Mouse (Mus musculus) embryo, embryonic 10 days (tissue): ENCODE data around the gene Tspan7.

ENCODE experiments used
- DNase-seq: peaks from one replicate; pipeline ENCODE4 v3.0.0-alpha.2; 2015; ENCODE audit warnings: low spot score

The Tspan7 gene

DNA sequence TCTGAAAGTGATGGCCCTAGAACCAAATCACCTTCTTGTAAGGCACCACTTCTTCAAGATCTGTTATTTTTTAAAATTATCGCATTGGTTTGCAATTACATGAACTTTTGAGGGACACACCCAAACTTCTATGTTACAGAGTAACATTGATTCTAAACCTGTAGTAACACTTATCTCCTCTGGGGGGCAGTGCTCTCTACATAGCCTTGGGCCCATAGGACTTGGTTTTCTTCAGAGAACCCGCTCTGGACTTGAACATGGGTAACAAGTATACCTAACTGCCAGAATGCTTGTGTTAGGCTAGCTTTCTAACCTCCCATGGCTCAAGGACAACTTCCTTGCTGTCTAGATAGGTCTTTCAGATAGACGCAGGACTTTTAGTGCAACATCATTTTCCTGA is 64.8 kb downstream of the Tspan7 start:
- DNase-seq, result no peak

DNA sequence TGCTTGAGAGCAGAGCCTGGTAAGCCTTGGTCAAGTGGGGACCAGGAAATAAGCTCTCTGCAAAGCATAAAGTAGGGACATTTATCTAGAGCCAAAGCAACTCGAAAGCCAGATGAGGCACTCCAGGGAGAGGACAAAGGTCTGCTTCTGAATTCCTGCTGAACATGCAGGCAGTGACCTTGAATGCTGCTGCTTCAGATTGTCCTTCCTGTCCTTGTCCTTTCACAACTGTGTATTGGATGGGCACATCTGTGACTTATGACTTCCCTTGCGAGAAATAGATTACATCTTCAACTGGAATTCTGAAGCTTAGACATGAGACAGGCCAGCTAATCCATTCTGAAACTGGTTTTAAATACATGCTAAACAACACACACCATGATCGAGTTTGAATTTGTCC is 71.9 kb downstream of the Tspan7 start:
- DNase-seq, result no peak

DNA sequence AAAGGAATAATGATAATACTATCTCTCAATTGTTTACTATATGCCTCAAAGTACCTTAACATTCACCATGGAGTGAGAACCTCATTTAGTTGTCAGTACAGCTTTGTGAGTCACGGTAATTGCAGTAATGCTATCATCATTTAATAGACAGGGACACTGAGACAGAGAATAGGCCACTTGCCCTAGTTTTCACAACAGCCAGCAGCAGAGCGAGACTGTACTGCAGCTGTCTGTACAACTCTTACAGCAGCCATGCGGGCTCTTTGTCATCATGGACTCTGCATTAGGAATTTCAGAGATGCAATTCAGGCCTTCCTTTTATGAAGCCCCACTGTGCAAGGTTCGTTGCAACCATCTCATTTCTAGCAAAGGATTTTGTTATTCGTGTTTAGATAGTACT is 72.6 kb downstream of the Tspan7 start:
- DNase-seq, result no peak

DNA sequence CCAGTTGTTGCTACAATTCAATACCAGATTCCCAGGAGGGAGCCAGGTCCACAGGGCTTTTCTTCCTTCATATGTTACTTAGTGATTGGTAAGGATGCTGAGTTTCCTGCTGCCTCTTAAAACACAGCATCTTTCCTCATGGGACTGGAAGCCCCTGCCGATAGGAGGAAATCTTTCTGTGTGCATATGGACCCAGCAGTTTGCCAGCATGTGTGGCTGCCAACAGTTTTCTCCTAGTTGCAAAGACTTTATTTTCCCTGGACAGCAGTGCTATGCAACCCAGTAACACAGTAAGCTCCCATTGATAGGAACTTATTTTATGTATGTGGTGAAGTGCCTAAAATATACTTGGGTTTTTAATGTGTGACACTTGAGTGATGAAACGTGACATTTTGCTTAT is 73.7 kb downstream of the Tspan7 start:
- DNase-seq, result no peak

DNA sequence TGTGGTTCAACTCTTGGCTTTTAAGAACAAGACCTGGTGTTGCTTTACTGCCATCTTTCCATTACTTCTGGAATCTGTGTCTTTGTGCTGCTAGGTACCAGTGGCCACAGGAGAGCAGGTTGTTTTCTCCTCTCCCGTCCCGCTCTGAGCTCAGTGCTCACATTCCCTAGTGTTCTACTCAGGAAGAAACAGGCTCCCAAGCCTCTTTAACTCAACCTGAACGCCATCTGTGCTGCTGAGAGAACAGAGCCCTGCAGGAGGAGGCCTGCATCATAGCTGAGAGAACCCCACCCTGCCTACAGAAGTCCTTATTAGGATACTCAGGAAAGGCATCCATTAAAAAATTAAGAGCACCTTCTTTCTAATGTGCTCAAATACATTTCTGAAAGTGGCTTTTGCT is 80.9 kb downstream of the Tspan7 start:
- DNase-seq, result no peak

DNA sequence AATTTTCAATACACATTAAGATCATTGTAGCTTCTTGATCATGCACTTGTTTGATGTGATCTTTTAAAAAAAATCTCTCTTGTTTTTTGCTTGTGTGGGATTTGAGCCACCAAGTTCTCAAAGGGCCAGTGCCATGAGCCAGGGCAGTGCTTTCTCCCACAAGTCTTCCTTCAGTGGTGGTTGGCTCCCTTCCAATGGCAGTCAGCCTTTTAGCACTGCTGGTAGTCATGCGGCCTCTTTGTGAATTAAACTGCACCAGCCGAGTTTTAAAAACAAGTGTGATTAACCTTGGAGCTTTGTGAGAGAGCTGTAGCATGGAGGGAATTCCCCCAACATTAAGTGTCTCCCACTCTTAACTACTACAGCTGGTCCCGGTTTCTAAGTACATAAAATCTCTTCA is 89.6 kb downstream of the Tspan7 start:
- no peak for DNase-seq

DNA sequence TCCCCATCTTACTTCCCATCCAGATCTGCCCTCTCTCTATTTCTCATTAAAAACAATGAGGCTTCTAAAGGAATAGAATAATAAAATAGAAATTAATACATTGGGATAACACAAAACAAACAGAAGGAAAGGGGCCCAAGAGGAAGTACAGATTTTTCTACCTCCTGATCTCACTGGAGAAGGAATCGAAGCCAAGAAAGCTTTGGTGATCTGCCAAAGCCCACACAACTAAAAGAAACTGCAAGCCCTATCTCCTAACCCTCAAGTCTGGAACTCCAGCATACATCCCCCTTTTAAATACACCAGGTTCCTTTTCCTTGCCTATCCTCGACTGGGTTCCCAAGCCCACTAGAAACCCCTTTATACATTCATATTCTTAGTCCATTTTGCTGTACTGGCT is 90.4 kb downstream of the Tspan7 start:
- no peak for DNase-seq

DNA sequence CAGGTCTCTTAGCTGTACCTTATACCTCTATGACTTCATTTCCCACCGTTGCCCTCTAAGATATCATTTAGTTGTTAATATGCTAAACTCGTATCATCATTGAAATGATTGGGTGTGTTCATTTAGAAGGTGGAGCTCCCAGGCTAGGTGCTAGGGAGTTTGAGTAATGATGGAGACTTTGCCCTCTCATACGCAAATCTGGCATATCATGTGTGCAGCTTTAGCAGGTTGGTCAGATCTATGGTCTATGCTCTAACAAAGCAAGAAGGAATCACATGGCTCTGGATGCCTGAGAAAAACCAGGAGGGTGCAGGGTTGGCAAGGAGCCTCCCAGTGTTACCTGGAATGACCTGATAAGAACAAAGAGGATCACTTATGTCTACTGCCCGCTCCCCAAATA is 91.4 kb downstream of the Tspan7 start:
- DNase-seq, result no peak

DNA sequence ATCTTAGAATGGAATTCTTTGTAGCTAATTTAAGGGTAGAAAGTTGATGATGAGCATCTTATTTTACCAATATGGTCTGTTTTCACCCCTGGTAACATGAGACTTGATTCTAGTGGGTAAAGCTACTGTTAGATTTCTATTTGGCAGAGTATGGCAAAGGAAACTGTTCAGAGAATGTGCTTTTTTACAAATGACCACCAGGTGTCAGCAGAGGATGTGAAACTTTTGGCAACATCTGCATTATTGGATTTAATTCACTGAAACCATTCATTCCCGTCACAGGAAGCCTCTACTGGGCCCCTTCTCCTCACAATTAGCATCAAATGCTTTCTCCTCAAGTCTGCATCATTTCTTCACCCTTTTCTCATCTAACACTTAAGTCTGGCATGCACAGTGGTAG is 92.4 kb downstream of the Tspan7 start:
- peak; percentile 58 for DNase-seq

DNA sequence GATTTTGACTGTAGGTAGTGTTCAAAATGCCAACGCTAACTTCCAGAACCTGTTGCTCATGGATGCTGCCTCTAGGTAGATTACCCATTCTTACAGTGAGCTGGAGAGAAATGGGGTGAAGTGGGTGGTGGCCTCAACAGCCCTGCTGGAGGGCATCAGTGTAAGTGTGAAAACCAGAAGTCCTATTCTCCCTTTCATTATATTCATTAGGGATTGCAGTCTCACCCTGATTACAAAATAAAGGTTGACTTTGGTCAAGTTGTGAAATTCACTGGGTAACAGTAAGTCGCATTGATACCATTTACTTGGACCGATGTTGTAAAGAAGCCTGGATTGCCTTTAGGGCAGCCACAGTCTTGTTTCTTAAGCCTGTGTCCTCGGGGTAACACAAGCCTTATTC is 97.8 kb downstream of the Tspan7 start:
- DNase-seq, result no peak

DNA sequence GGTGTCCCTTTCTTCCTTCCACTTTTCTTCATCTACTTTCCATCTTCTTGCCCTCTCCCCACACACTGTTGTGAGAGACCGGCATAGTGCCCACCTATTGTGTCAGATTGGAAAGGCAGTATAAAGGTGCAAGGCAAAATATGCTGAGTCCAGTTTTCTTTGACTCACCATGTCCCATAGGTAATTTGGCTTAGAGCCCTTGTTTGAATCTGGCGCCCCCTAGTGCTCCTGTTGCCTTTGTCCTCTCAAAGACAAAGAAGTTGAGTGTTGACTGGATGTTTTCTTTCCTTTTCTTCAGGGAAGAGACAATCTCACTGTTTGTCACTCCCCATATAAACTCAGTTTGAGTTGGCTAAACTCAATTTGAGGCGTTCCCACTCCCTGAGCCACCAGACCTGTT is 107.3 kb downstream of the Tspan7 start:
- no peak for DNase-seq

DNA sequence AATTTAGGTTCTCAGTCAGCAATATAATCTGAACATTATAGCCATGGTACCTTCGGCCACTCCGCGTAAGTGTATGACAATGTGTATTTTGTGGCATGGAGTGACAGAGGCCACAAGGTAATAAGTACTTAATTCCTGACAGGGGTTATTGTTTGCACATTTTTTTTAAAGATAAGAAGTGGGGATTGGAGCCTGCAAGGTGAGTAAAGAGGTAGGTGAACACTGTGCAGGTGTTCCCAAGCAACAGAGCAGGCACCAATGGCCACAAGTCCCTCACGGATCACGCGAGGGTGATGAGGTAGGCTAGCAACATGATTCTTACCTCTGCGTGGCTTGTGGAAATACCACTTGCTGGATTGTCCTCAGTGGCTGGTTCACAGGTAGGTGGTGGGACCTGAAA is 108.6 kb downstream of the Tspan7 start:
- DNase-seq, result no peak

DNA sequence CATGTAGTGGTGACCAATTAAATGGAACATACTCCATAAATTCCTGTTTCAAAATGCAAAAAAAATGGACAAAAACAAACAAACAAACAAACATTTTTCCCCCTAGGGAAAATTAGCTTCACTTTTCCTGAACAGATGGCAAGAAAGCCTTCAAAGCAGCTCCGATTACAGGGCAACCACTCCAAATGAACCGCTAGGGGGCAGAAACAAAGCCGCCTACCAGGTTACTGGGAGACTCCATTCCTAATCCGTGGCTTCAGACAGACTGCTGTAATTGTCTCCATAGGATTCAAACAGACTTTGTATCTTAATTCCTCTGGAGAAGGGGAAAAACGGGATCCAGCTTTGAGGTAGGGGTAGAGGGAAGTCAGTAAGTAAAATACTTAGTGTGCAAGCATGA is 132.2 kb downstream of the Tspan7 start:
- DNase-seq, result peak; percentile 55

DNA sequence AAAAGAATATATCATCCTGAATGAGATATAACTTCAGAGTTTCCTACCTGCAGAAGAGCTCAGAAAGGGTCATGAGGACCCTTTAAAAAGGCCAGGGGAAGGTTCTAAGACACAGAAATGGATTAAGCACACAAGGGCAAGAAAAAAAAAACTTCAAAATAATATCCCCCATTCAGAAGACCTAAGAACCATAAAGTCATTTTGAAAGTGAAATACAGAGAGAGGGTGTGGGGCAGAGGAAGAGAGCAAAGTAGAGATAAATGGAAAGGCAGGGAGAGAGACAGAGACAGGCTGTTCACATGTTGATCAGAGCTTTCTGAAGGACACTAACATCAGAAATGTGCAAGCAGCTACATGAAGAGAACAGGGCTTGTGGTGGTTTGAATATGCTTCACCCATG is 156.1 kb downstream of the Tspan7 start:
- no peak for DNase-seq
